ENCODE assay signal across 16 mouse cellular contexts in genomic region chr5:142080661-142081060, GRCm38 (mm10).
DNase-seq lines count a peak whose midpoint lies in the region; ATAC-seq and TF ChIP-seq lines count a peak whose summit lies in the region.
"Had no signal": no experiment of that assay in that cellular context is flagged by ENCODE, and none has a peak within 500 bp of the region (broad histone marks: within the 10 kb centered on the region; RNA-seq: fewer than 3 reads in every experiment).

No protein-coding gene starts in this region.

- H3K9me3 ChIP-seq in intestine, postnatal 0 days (ENCODE audit: control insufficient read depth), result no peaks in the 10 kb centered on the region
- H3K9me3 ChIP-seq in intestine, embryonic 15.5 days, result no peaks in the 10 kb centered on the region
- H3K9me3 ChIP-seq: heart, embryonic 13.5 days; hindbrain, embryonic 10.5 days; midbrain, embryonic 12.5 days had no signal

- no peak overlapping the region for H3K4me3 ChIP-seq in intestine, postnatal 0 days (ENCODE audit: low read depth, low read length)
- H3K4me3 ChIP-seq in intestine, embryonic 15.5 days (replicated peaks), result no peak overlapping the region
- H3K4me3 ChIP-seq: heart, embryonic 13.5 days; hindbrain, embryonic 10.5 days; midbrain, embryonic 12.5 days had no signal

- no peak for ATAC-seq in intestine, postnatal 0 days
- ATAC-seq in intestine, embryonic 15.5 days, result no peak

- TF ChIP-seq CTCF in intestine, postnatal 0 days (IDR thresholded peaks at IDR 0.05; ENCODE audit: low read depth), result peak; percentile 43

- no peak overlapping the region for H3K4me2 ChIP-seq in intestine, postnatal 0 days (replicated peaks; ENCODE audit: low read depth)
- no peak overlapping the region for H3K4me2 ChIP-seq in intestine, embryonic 15.5 days (replicated peaks)
- H3K4me2 ChIP-seq: heart, embryonic 13.5 days; midbrain, embryonic 12.5 days had no signal

- no peaks in the 10 kb centered on the region for H3K4me1 ChIP-seq in intestine, postnatal 0 days (replicated peaks; ENCODE audit: control insufficient read depth, insufficient read depth, low read length)
- no peaks in the 10 kb centered on the region for H3K4me1 ChIP-seq in intestine, embryonic 15.5 days (replicated peaks)
- H3K4me1 ChIP-seq: heart, embryonic 13.5 days; hindbrain, embryonic 10.5 days; midbrain, embryonic 12.5 days had no signal

- H3K27me3 ChIP-seq in intestine, postnatal 0 days (replicated peaks; ENCODE audit: control insufficient read depth, insufficient read depth, low read length), result no peaks in the 10 kb centered on the region
- H3K27me3 ChIP-seq in intestine, embryonic 15.5 days (replicated peaks), result no peaks in the 10 kb centered on the region
- H3K27me3 ChIP-seq: heart, embryonic 13.5 days; midbrain, embryonic 12.5 days had no signal

- peak; percentile 24 for DNase-seq in retina, embryonic 14.5 days (ENCODE audit: low spot score)
- no peak for DNase-seq in retina, postnatal 1 day
- peak; percentile 5 for DNase-seq in NIH3T3 (ENCODE audit: low read depth)
- DNase-seq in thymus, postnatal 0 days (ENCODE audit: low spot score), result no peak
- DNase-seq in adrenal gland, postnatal 4 days (ENCODE audit: low spot score in 2 of 2), result no peak
- DNase-seq: adrenal gland, adult 2 months; kidney, adult 11 months; kidney, postnatal 4 days; layer of hippocampus, postnatal 36 days; left cerebral cortex, postnatal 4 days; lung, postnatal 4 days had no signal

- whole genome bisulfite sequencing in intestine, postnatal 0 days, result 99% methylated on average over 3 of the region's 3 CpGs
- 100% methylated on average over 3 of the region's 3 CpGs for WGBS in intestine, embryonic 15.5 days

- no peak overlapping the region for H3K9ac ChIP-seq in intestine, postnatal 0 days (ENCODE audit: low read depth, low read length)
- no peak overlapping the region for H3K9ac ChIP-seq in intestine, embryonic 15.5 days
- H3K9ac ChIP-seq: heart, embryonic 13.5 days; midbrain, embryonic 12.5 days had no signal

- no peaks in the 10 kb centered on the region for H3K36me3 ChIP-seq in intestine, postnatal 0 days (ENCODE audit: control insufficient read depth, insufficient read depth)
- no peaks in the 10 kb centered on the region for H3K36me3 ChIP-seq in intestine, embryonic 15.5 days
- H3K36me3 ChIP-seq: hindbrain, embryonic 10.5 days; midbrain, embryonic 12.5 days had no signal

- no peak overlapping the region for H3K27ac ChIP-seq in intestine, postnatal 0 days (ENCODE audit: low read depth, low read length)
- H3K27ac ChIP-seq in intestine, embryonic 15.5 days, result no peak overlapping the region
- H3K27ac ChIP-seq: heart, embryonic 13.5 days; hindbrain, embryonic 10.5 days; midbrain, embryonic 12.5 days had no signal

Comparison
In these comparisons a context has a peak if more than half of its experiments do, and no peak if none do; other contexts are left out.
1. DNase-seq: peak in retina, embryonic 14.5 days (single experiment) and NIH3T3 (single experiment); none in retina, postnatal 1 day (single experiment), thymus, postnatal 0 days (single experiment) and adrenal gland, postnatal 4 days (0 of 2).